Mouse (Mus musculus) left cerebral cortex, postnatal 10 days (tissue): ENCODE results near the gene Atg5. TPM values are rescaled to one million over a fixed set of nuclear protein-coding genes. Genes with fewer than 3 reads are reported as not detected.

ENCODE experiments used
- DNase-seq, 2 experiments: peaks; one replicate each; pipeline ENCODE4 v3.0.0; 2021 to 2022; ENCODE audit warnings: low spot score in 2 of 2, mixed read lengths in 1 of 2; ENCODE audit errors: extremely low spot score in 1 of 2
- intact Hi-C: fragments of 180-260 bp; cut with DNase I; formaldehyde crosslinking; loops from one replicate; pipeline ENCODE4 v1.15.1; 2025
- total RNA-seq, 2 experiments: library from RNA; stranded (reverse); gene quantifications; 2 replicates each; pipeline ENCODE4 v1.2.3; 2021

The Atg5 gene
- total RNA-seq, 2 experiments from 2014 or later: 20.8 to 22.9 TPM

- DNase-seq: no peak
- intact Hi-C loops: no loop called here
Measured at GRCm38 (mm10) chr10:44374678-44375077, 106.5 kb downstream of the Atg5 start.

GRCm38 (mm10) chr10:44375501-44375900, 107.3 kb downstream of the Atg5 start:
- no peak for DNase-seq
- intact Hi-C loops: no loop called here

GRCm38 (mm10) chr10:44377821-44378220, 109.7 kb downstream of the Atg5 start:
- intact Hi-C loops: no loop called here
- DNase-seq: peak in 1 of 2 experiments; percentile 31

GRCm38 (mm10) chr10:44378403-44378802, 110.2 kb downstream of the Atg5 start:
- intact Hi-C loops: no loop called here
- DNase-seq: no peak

GRCm38 (mm10) chr10:44380476-44381208, 112.5 kb downstream of the Atg5 start:
- intact Hi-C loops: no loop called here
- peak; percentile 45 to 74 for DNase-seq

GRCm38 (mm10) chr10:44381397-44381796, 113.2 kb downstream of the Atg5 start:
- peak; percentile 50 to 79 for DNase-seq
- intact Hi-C loops: no loop called here

- DNase-seq: no peak
- intact Hi-C loops: no loop called here
Measured at GRCm38 (mm10) chr10:44381948-44382347, 113.8 kb downstream of the Atg5 start.

GRCm38 (mm10) chr10:44383213-44383612, 115.1 kb downstream of the Atg5 start:
- DNase-seq: no peak
- intact Hi-C loops: no loop called here

GRCm38 (mm10) chr10:44385227-44385626, 117.1 kb downstream of the Atg5 start:
- intact Hi-C loops: no loop called here
- DNase-seq: no peak

- DNase-seq: no peak
- intact Hi-C loops: no loop called here
Measured at GRCm38 (mm10) chr10:44388706-44389233, 120.6 kb downstream of the Atg5 start.

- intact Hi-C loops: no loop called here
Measured at GRCm38 (mm10) chr10:44390286-44390685, 122.1 kb downstream of the Atg5 start.

GRCm38 (mm10) chr10:44391509-44392290, 123.5 kb downstream of the Atg5 start:
- DNase-seq: no peak
- intact Hi-C loops: no loop called here

More at GRCm38 (mm10) chr10:44390286-44390685, 122.1 kb downstream of the Atg5 start:
- DNase-seq: no peak

GRCm38 (mm10) chr10:44392855-44393254, 124.7 kb downstream of the Atg5 start:
- intact Hi-C loops: no loop called here
- no peak for DNase-seq

GRCm38 (mm10) chr10:44400119-44400518, 132.0 kb downstream of the Atg5 start:
- intact Hi-C loops: no loop called here

GRCm38 (mm10) chr10:44400602-44401001, 132.4 kb downstream of the Atg5 start:
- intact Hi-C loops: no loop called here
- DNase-seq: no peak

More at GRCm38 (mm10) chr10:44400119-44400518, 132.0 kb downstream of the Atg5 start:
- no peak for DNase-seq

- intact Hi-C loops: no loop called here
Measured at GRCm38 (mm10) chr10:44401600-44401999, 133.4 kb downstream of the Atg5 start.

GRCm38 (mm10) chr10:44403415-44403814, 135.3 kb downstream of the Atg5 start:
- intact Hi-C loops: no loop called here
- no peak for DNase-seq

More at GRCm38 (mm10) chr10:44401600-44401999, 133.4 kb downstream of the Atg5 start:
- no peak for DNase-seq

- intact Hi-C loops: no loop called here
- no peak for DNase-seq
Measured at GRCm38 (mm10) chr10:44409054-44409453, 140.9 kb downstream of the Atg5 start.

GRCm38 (mm10) chr10:44409958-44410357, 141.8 kb downstream of the Atg5 start:
- DNase-seq: no peak
- intact Hi-C loops: no loop called here
